Comparison of ENCODE assay signal across 9 mouse cellular contexts in genomic region chr11:84764116-84764515, GRCm38 (mm10). TPM values are rescaled to one million over a fixed set of nuclear protein-coding genes. Genes with fewer than 3 reads are reported as not detected.
DNase-seq lines count a peak whose midpoint lies in the region; ATAC-seq and TF ChIP-seq lines count a peak whose summit lies in the region.
"Had no signal": no experiment of that assay in that cellular context is flagged by ENCODE, and none has a peak within 500 bp of the region (broad histone marks: within the 10 kb centered on the region; RNA-seq: fewer than 3 reads in every experiment).

No protein-coding gene starts in this region.

- H3K27ac ChIP-seq in heart, embryonic 11.5 days (ENCODE audit: low read depth, low read length): peak overlapping the region; percentile 74
- no peak overlapping the region for H3K27ac ChIP-seq in ES-Bruce4 (ENCODE audit: insufficient read depth, low read length)
- H3K27ac ChIP-seq in hindbrain, embryonic 11.5 days (ENCODE audit: low read depth, low read length): peak overlapping the region; percentile 59; the same call in 1 of the 2 replicates
- H3K27ac ChIP-seq in midbrain, embryonic 10.5 days (replicated peaks): peak overlapping the region; percentile 59

- H3K9ac ChIP-seq in heart, embryonic 11.5 days (ENCODE audit: low read depth, low read length): peak overlapping the region; percentile 58; the same call in 1 of the 2 replicates
- H3K9ac ChIP-seq in ES-Bruce4 (ENCODE audit: low read depth, poor library complexity, severe bottlenecking): peak overlapping the region; percentile 33; the same call in 1 of the 2 replicates
- no peak overlapping the region for H3K9ac ChIP-seq in hindbrain, embryonic 11.5 days (ENCODE audit: low read depth, low read length)

- H3K9me3 ChIP-seq in heart, embryonic 11.5 days (replicated peaks; ENCODE audit: control insufficient read depth, low read length): no peaks in the 10 kb centered on the region
- no peaks in the 10 kb centered on the region for H3K9me3 ChIP-seq in ES-Bruce4 (replicated peaks; ENCODE audit: control insufficient read depth, insufficient read depth, low read length, poor library complexity, severe bottlenecking)
- no peaks in the 10 kb centered on the region for H3K9me3 ChIP-seq in hindbrain, embryonic 11.5 days (ENCODE audit: control insufficient read depth, low read length)
- H3K9me3 ChIP-seq in midbrain, embryonic 10.5 days (replicated peaks): no peaks in the 10 kb centered on the region

- DNase-seq in heart, adult 9 months (ENCODE audit: low spot score in 2 of 2): no peak
- DNase-seq in hindbrain, embryonic 11.5 days (ENCODE audit: low spot score): no peak
- no peak for DNase-seq in midbrain, embryonic 10.5 days (ENCODE audit: low spot score)
- no peak for DNase-seq in MN1 (ENCODE audit: low spot score)
- no peak for DNase-seq in cerebellum, postnatal 25 days
- DNase-seq: lung, postnatal 14 days had no signal

- WGBS in heart, embryonic 11.5 days (ENCODE audit: insufficient replicate concordance): 28% methylated on average over 7 of the region's 8 CpGs
- 27% methylated on average over 7 of the region's 8 CpGs for WGBS in hindbrain, embryonic 11.5 days
- 21% methylated on average over 8 of the region's 8 CpGs for WGBS in midbrain, embryonic 10.5 days

- peaks cover 25% of the 10 kb centered on the region for H3K4me1 ChIP-seq in heart, embryonic 11.5 days (ENCODE audit: control insufficient read depth, insufficient read depth, low read length)
- H3K4me1 ChIP-seq in ES-Bruce4 (ENCODE audit: control insufficient read depth, insufficient read depth, low read length): no peaks in the 10 kb centered on the region
- peaks cover 12% of the 10 kb centered on the region for H3K4me1 ChIP-seq in hindbrain, embryonic 11.5 days (replicated peaks; ENCODE audit: control insufficient read depth, insufficient read depth, low read length)
- peaks cover 64% of the 10 kb centered on the region for H3K4me1 ChIP-seq in midbrain, embryonic 10.5 days

- no peaks in the 10 kb centered on the region for H3K36me3 ChIP-seq in heart, embryonic 11.5 days (ENCODE audit: control insufficient read depth, insufficient read depth, low read length)
- H3K36me3 ChIP-seq in ES-Bruce4 (ENCODE audit: control insufficient read depth, insufficient read depth, low read length, poor library complexity, severe bottlenecking): no peaks in the 10 kb centered on the region
- H3K36me3 ChIP-seq in hindbrain, embryonic 11.5 days (ENCODE audit: control insufficient read depth, insufficient read depth, low read length): no peaks in the 10 kb centered on the region
- H3K36me3 ChIP-seq in midbrain, embryonic 10.5 days: no peaks in the 10 kb centered on the region

- H3K27me3 ChIP-seq in heart, embryonic 11.5 days (ENCODE audit: control insufficient read depth, insufficient read depth, low read length): peaks cover 8% of the 10 kb centered on the region
- H3K27me3 ChIP-seq in ES-Bruce4 (ENCODE audit: control insufficient read depth, insufficient read depth, low read length, poor library complexity, severe bottlenecking): no peaks in the 10 kb centered on the region
- H3K27me3 ChIP-seq in hindbrain, embryonic 11.5 days (ENCODE audit: control insufficient read depth, insufficient read depth, low read length): peaks cover 5% of the 10 kb centered on the region; the same call in 1 of the 2 replicates
- H3K27me3 ChIP-seq in midbrain, embryonic 10.5 days (ENCODE audit: low read depth, poor library complexity, severe bottlenecking): peaks cover 94% of the 10 kb centered on the region

- H3K4me2 ChIP-seq in heart, embryonic 11.5 days: peak overlapping the region; percentile 60
- no peak overlapping the region for H3K4me2 ChIP-seq in hindbrain, embryonic 11.5 days (replicated peaks; ENCODE audit: low read depth, low read length)

- no peak for TF ChIP-seq POLR2A in ES-Bruce4 (IDR thresholded peaks at IDR 0.05; ENCODE audit: insufficient read depth, low read length)

- peak overlapping the region; percentile 19; the same call in 1 of the 2 replicates for H3K4me3 ChIP-seq in heart, embryonic 11.5 days (ENCODE audit: low read depth, low read length)
- H3K4me3 ChIP-seq in ES-Bruce4 (ENCODE audit: low read depth, low read length): no peak overlapping the region
- no peak overlapping the region for H3K4me3 ChIP-seq in hindbrain, embryonic 11.5 days (ENCODE audit: low read depth, low read length)
- peak overlapping the region; percentile 31 for H3K4me3 ChIP-seq in midbrain, embryonic 10.5 days

- no peak for TF ChIP-seq EP300 in ES-Bruce4 (IDR thresholded peaks at IDR 0.05; ENCODE audit: insufficient read depth, low read depth, low read length)

- no peak; the same call in 1 of the 2 replicates for ATAC-seq in heart, embryonic 11.5 days (replicated peaks; ENCODE audit: insufficient number of reproducible peaks, low FRiP score, low TSS enrichment)
- ATAC-seq in hindbrain, embryonic 11.5 days (ENCODE audit: low FRiP score): no peak
- ATAC-seq in megakaryocyte progenitor cell, adult 5-6 weeks (replicated peaks; ENCODE audit: poor library complexity): no peak

- TF ChIP-seq CTCF in ES-Bruce4 (IDR thresholded peaks at IDR 0.05; ENCODE audit: low read depth, low read length): no peak

RNA-seq across cellular contexts. Expression of gene Mrm1, which starts 55.2 kb away (rescaled TPM):
- 13.0 and 13.4 TPM in 2 replicates for polyA plus RNA-seq in heart, embryonic 11.5 days (2014; fragmentation: Nextera tagmentation; extraction: Ambion mirVana)
- 9.1 and 10.3 TPM in 2 replicates for polyA plus RNA-seq in ES-Bruce4 (2011; ENCODE audit: insufficient read depth, insufficient read length, low read depth, missing spikeins)
- polyA plus RNA-seq in hindbrain, embryonic 11.5 days (2014; fragmentation: Nextera tagmentation; extraction: Ambion mirVana): 11.2 and 13.3 TPM in 2 replicates
- 14.6 and 16.2 TPM in 2 replicates for polyA plus RNA-seq in midbrain, embryonic 10.5 days (2016; fragmentation: Nextera tagmentation; extraction: Ambion mirVana)
- 6.9 and 7.6 TPM in 2 replicates for total RNA-seq in megakaryocyte progenitor cell, adult 5-6 weeks (2015)
- 5.2 and 7.8 TPM in 2 replicates for total RNA-seq in megakaryocyte progenitor cell, adult 5-6 weeks (2017)

Comparison
In these comparisons a context has a peak if more than half of its experiments do, and no peak if none do; other contexts are left out.
1. H3K4me3 ChIP-seq: peak in heart, embryonic 11.5 days (single experiment) and midbrain, embryonic 10.5 days (single experiment); none in ES-Bruce4 (single experiment) and hindbrain, embryonic 11.5 days (single experiment).